Mouse (Mus musculus) heart, adult 2 months (tissue): ENCODE data around the gene Nab1. TPM values are rescaled to one million over a fixed set of nuclear protein-coding genes. Genes with fewer than 3 reads are reported as not detected.
A peak's percentile ranks its signal among the peaks of the same experiment; 100 is the strongest.

Experiments used
- DNase-seq, 2 experiments: peaks; one replicate each; pipeline ENCODE4 v3.0.0; 2021
- H3K27ac ChIP-seq: fragments of 200-600 bp; 2 replicates; pipeline ENCODE4 v1.8.1; 2022
- H3K27me3 ChIP-seq: fragments of 200-500 bp; 2 replicates; pipeline ENCODE4 v1.6.1; 2012; ENCODE audit warnings: mild to moderate bottlenecking, low read length, inconsistent platforms, mixed read lengths; ENCODE audit not compliant: control insufficient read depth, insufficient read depth
- H3K36me3 ChIP-seq: fragments of 200-500 bp; 2 replicates; pipeline ENCODE4 v1.6.1; 2012; ENCODE audit warnings: low read length, inconsistent platforms; ENCODE audit not compliant: control insufficient read depth, insufficient read depth
- H3K4me1 ChIP-seq: fragments of 200-500 bp; 2 replicates; pipeline ENCODE4 v1.6.1; 2011; ENCODE audit warnings: low read length; ENCODE audit not compliant: control insufficient read depth, insufficient read depth
- H3K4me3 ChIP-seq: fragments of 200-600 bp; 2 replicates; pipeline ENCODE4 v1.8.1; 2022
- H3K79me2 ChIP-seq: fragments of 200-500 bp; replicated peaks from 2 replicates; pipeline ENCODE4 v1.6.1; 2012; ENCODE audit warnings: mild to moderate bottlenecking, inconsistent platforms, low read length, moderate library complexity, mixed read lengths; ENCODE audit not compliant: control insufficient read depth, insufficient read depth
- H3K9ac ChIP-seq: fragments of 200-500 bp; 2 replicates; pipeline ENCODE4 v1.6.1; 2012; ENCODE audit warnings: low read depth, mild to moderate bottlenecking, control low read depth, inconsistent platforms, low read length, mixed read lengths
- CTCF ChIP-seq: fragments of 200-600 bp; IDR thresholded peaks from 2 replicates; pipeline ENCODE4 v1.8.1; 2022; ENCODE audit warnings: antibody characterized with exemption, mild to moderate bottlenecking, moderate library complexity
- EP300 ChIP-seq: fragments of 200-500 bp; IDR thresholded peaks from 2 replicates; pipeline ENCODE4 v1.6.1; 2011; ENCODE audit warnings: low read depth, low read length, control low read depth; ENCODE audit not compliant: insufficient read depth
- POLR2A ChIP-seq: fragments of 200-500 bp; IDR thresholded peaks from 2 replicates; pipeline ENCODE4 v1.6.1; 2011; ENCODE audit warnings: mild to moderate bottlenecking, low read depth, low read length, control low read depth; ENCODE audit not compliant: insufficient read depth
- WGBS: fragments of 180-500 bp; shearing (Covaris S2); methylation state at CpG from one replicate; pipeline ENCODE4 v1.1.7; 2018; 5-methylcytosine and 5-hydroxymethylcytosine counted together
- intact Hi-C: fragments of 180-260 bp; cut with DNase I; formaldehyde crosslinking; loops from one replicate; pipeline ENCODE4 v1.15.1; 2025
- polyA plus RNA-seq: library from polyadenylated mRNA; depleted of rRNA; stranded (reverse); fragments of >200 nt; gene quantifications from 2 replicates; pipeline ENCODE4 v1.2.3, GENCODE M21; 2012
- total RNA-seq, 2 experiments: library from RNA; stranded (reverse); gene quantifications; 2 replicates each; pipeline ENCODE4 v1.2.3; 2021

Nab1 gene
- total and polyA plus RNA-seq, 3 experiments = 6.9 to 25.1 (median 23.1) TPM

DNA sequence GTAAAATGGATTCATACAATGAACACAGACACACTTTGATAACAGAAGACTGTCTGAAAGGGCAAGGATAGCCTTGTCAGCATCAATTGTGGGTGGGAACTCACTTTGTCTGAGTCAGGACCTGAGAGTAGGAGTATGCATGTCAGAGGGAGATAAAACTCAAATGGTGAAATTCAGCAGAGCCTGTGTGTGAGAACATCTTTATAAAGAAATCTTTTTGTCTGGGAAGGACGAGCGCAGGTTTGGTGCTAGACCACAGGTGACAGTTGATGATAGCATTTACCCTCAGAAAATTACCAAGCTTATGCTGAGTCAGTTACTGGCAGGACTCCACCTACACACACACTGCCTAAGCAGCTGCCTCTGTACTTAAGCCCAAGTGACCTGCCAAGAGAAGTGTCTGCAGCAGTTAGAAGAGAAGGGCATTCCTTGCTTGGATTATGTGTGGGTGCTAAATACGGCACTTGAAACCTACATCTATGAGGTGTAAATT lies 45.9 kb downstream of the Nab1 start:
- Histone ChIP-seq H3K27ac (no peak overlapping the region), H3K4me1 (no peaks in the 10 kb centered on the region), H3K27me3 (no peaks in the 10 kb centered on the region), H3K9ac (no peak overlapping the region), H3K4me3 (no peak overlapping the region), H3K79me2 (no peaks in the 10 kb centered on the region), H3K36me3 (no peaks in the 10 kb centered on the region; the same call in 1 of the 2 replicates)
- TF ChIP-seq POLR2A (no peak), EP300 (0 out of 2 replicates have a peak, but pooled peaks have one; percentile 40), CTCF (no peak)
- peak in 1 of 2 experiments; percentile 36 for DNase-seq
- intact Hi-C loops = no loop called here
- 44% methylated on average over 3 of the region's 3 CpGs for WGBS

DNA sequence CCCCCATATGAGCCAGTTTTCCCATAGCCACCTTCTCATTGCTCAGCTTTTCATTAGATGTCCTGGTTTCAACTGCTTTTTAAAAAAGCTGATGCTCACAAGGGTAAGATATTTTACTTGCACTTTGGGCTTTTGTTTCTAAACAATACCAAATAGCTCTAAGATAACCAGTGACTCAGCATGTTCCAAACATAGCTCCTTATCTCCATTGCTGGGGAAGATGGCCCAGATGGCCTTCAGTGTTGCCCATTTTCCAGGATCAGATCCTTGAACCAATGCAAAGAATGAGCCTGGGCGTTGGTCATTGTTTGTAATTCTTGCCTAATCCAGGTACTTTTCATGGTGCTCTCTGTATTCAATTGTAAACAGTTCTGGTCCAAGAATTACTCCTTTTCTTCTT lies 49.1 kb downstream of the Nab1 start:
- 57% methylated on average over 1 of the region's 1 CpGs for WGBS
- H3K27me3 ChIP-seq = no peaks in the 10 kb centered on the region
- H3K27ac ChIP-seq = no peak overlapping the region
- H3K9ac ChIP-seq = no peak overlapping the region
- intact Hi-C loops = no loop called here
- no peak overlapping the region for H3K4me3 ChIP-seq
- H3K4me1 ChIP-seq = no peaks in the 10 kb centered on the region
- DNase-seq = no peak
- H3K36me3 ChIP-seq = no peaks in the 10 kb centered on the region; the same call in 1 of the 2 replicates
- TF ChIP-seq EP300 (no peak), CTCF (no peak), POLR2A (no peak)
- no peaks in the 10 kb centered on the region for H3K79me2 ChIP-seq

DNA sequence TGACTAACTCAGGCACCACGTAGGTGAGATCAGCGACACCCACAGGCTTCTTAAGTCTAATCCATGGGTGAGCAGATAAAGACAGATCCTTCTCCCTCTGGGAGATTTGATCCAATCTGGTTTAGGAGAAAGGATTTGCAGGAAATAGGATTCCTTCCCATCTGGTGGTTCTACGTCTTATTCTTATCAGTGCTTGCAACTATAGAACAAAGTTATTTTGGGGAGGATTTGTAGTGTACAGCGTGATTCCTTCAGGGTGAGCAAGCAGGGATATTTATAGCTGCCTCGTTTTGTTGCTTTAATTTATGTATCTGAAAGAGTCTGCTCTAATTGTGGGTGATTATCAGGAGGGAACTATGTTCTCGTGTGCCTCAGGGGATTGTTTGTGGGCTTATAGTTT lies 64.6 kb downstream of the Nab1 start:
- 31% methylated on average over 6 of the region's 6 CpGs for WGBS
- H3K36me3 ChIP-seq = no peaks in the 10 kb centered on the region
- intact Hi-C loops = no loop called here
- no peak overlapping the region for H3K9ac ChIP-seq
- DNase-seq = no peak
- no peaks in the 10 kb centered on the region for H3K27me3 ChIP-seq
- H3K27ac ChIP-seq = no peak overlapping the region
- no peaks in the 10 kb centered on the region for H3K4me1 ChIP-seq
- TF ChIP-seq EP300 (no peak), CTCF (no peak), POLR2A (no peak)
- H3K4me3 ChIP-seq = no peak overlapping the region
- H3K79me2 ChIP-seq = no peaks in the 10 kb centered on the region

DNA sequence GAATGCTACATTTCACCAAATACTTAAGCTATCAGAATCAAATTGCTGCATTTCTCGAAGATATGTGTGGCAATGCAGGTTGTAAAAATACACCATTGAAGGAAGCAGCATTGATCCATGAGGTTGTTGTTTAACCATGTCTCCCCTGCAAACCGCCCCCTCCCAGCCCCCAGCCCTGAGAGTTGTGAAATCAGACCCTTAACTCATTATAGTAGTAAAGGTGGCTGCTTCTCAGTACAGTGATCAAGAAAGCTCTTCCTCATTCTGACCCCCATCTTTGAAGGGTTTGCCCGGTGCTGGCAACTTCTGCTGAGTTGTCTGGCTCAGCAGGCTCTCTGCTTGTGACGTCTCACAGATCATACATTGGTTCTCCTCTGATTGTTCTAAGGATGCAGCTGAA lies 66.4 kb downstream of the Nab1 start:
- TF ChIP-seq EP300 = no peak
- no peak for TF ChIP-seq POLR2A
- TF ChIP-seq CTCF = no peak
- Histone ChIP-seq H3K27me3 (no peaks in the 10 kb centered on the region), H3K27ac (no peak overlapping the region), H3K4me3 (no peak overlapping the region), H3K4me1 (no peaks in the 10 kb centered on the region), H3K79me2 (no peaks in the 10 kb centered on the region), H3K36me3 (no peaks in the 10 kb centered on the region), H3K9ac (no peak overlapping the region)
- DNase-seq = no peak
- intact Hi-C loops = no loop called here
- 81% methylated on average over 4 of the region's 4 CpGs for WGBS

DNA sequence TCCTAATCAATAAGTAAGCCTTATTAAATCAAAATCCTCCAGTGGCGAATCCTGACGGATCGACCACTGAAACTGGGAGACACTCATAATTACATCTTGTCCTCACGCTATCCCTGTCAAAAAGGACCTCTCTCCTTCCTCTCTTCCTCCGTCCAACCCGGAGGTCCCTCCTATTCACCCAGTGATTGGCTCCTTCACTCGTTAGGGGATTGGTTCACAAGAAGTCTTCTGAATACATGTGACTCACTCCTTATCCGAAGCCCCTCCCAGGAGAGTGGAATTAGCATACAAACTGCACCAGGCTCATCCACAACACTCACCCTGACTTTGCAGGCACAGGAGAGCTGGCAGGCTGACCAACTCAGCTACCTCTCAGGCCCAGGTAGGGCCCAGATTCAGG lies 68.7 kb downstream of the Nab1 start:
- intact Hi-C loops = no loop called here
- WGBS = 89% methylated on average over 8 of the region's 8 CpGs

DNA sequence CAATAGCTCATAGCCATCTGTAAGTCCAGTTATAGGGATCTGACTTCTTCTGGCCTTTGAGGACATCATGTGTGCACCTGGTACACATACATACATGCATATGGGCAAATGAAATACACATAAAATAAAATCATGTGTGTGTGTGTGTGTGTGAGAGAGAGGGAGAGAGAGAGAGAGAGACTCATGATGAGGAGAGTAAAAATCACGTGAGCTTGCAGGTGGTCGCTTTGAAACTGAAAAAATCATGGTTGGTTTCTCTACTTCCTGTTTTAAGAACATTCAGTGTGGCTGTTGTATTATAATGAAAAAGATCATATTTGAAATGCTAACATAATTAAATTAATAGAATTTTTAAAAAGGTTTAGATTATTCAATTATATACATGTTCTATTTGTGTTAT lies 69.9 kb downstream of the Nab1 start:
- Histone ChIP-seq H3K4me3 (no peak overlapping the region), H3K36me3 (no peaks in the 10 kb centered on the region), H3K27ac (no peak overlapping the region), H3K9ac (no peak overlapping the region), H3K4me1 (peaks cover 3% of the 10 kb centered on the region), H3K79me2 (no peaks in the 10 kb centered on the region), H3K27me3 (no peaks in the 10 kb centered on the region)
- DNase-seq = no peak
- TF ChIP-seq EP300 (no peak), CTCF (no peak), POLR2A (no peak)
- intact Hi-C loops = no loop called here
- WGBS = 85% methylated on average over 2 of the region's 2 CpGs

More for the DNA sequence above, 68.7 kb downstream of the Nab1 start:
- Histone ChIP-seq H3K4me3 (no peak overlapping the region), H3K79me2 (no peaks in the 10 kb centered on the region), H3K27me3 (no peaks in the 10 kb centered on the region), H3K27ac (no peak overlapping the region), H3K4me1 (peaks cover 3% of the 10 kb centered on the region), H3K9ac (no peak overlapping the region), H3K36me3 (no peaks in the 10 kb centered on the region)
- DNase-seq = no peak
- TF ChIP-seq POLR2A = no peak
- TF ChIP-seq EP300 = no peak
- no peak for TF ChIP-seq CTCF
